Mouse (Mus musculus) midbrain, embryonic 16.5 days (tissue): ENCODE results near the gene Cnga4. TPM values are rescaled to one million over a fixed set of nuclear protein-coding genes. Genes with fewer than 3 reads are reported as not detected.
"Not testable (repeated sequence)": the region's sequence is repeated elsewhere in the genome, so short reads cannot be mapped to it uniquely, and the experiment has no call there.

Experiments used
- ATAC-seq: fragments of 200-750 bp; cut with Nextera tagmentation; 2 replicates; pipeline ENCODE4 v1.8.0; 2017; ENCODE audit warnings: moderate TSS enrichment
- H3K27ac ChIP-seq: fragments of 300-500 bp; sonication (generic); 2 replicates; pipeline ENCODE4 v1.5.1; 2014; ENCODE audit warnings: mild to moderate bottlenecking, low read length, mixed read lengths
- H3K27me3 ChIP-seq: fragments of 300-500 bp; sonication (generic); 2 replicates; pipeline ENCODE4 v1.6.1; 2014; ENCODE audit warnings: low read depth, low read length, mixed read lengths; ENCODE audit not compliant: control insufficient read depth, insufficient read depth
- H3K36me3 ChIP-seq: fragments of 300-500 bp; sonication (generic); 2 replicates; pipeline ENCODE4 v1.6.1; 2014; ENCODE audit warnings: mild to moderate bottlenecking, low read length, moderate library complexity, mixed read lengths; ENCODE audit not compliant: control insufficient read depth, insufficient read depth
- H3K4me1 ChIP-seq: fragments of 300-500 bp; sonication (generic); 2 replicates; pipeline ENCODE4 v1.6.1; 2014; ENCODE audit warnings: mild to moderate bottlenecking, low read length, mixed read lengths; ENCODE audit not compliant: control insufficient read depth, insufficient read depth
- H3K4me2 ChIP-seq: fragments of 300-500 bp; sonication (generic); 2 replicates; pipeline ENCODE4 v1.6.1; 2014; ENCODE audit warnings: mild to moderate bottlenecking, low read length, mixed read lengths
- H3K4me3 ChIP-seq: fragments of 300-500 bp; sonication (generic); 2 replicates; pipeline ENCODE4 v1.5.1; 2014; ENCODE audit warnings: low read depth, mild to moderate bottlenecking, low read length, moderate library complexity, mixed read lengths
- H3K9ac ChIP-seq: fragments of 300-500 bp; sonication (generic); 2 replicates; pipeline ENCODE4 v1.6.1; 2014; ENCODE audit warnings: low read depth, low read length, mixed read lengths
- H3K9me3 ChIP-seq: fragments of 300-500 bp; sonication (generic); replicated peaks from 2 replicates; pipeline ENCODE4 v1.6.1; 2014; ENCODE audit warnings: mild to moderate bottlenecking, low read length, mixed read lengths; ENCODE audit not compliant: control insufficient read depth, poor library complexity, severe bottlenecking
- WGBS: fragments of 180-500 bp; shearing (Covaris S2); extraction: QIAGEN DNeasy Blood & Tissue Kit; methylation state at CpG from one replicate; pipeline ENCODE4 v1.1.7; 2014; 5-methylcytosine and 5-hydroxymethylcytosine counted together
- polyA plus RNA-seq: library from polyadenylated mRNA; unstranded; fragments of >200 nt; fragmentation: Nextera tagmentation; extraction: Ambion mirVana; gene quantifications from 2 replicates; pipeline ENCODE4 v1.2.1, GENCODE M21; 2015

Cnga4 gene
- polyA plus RNA-seq, 1 experiment from 2014 or later = 0.14 TPM

DNA sequence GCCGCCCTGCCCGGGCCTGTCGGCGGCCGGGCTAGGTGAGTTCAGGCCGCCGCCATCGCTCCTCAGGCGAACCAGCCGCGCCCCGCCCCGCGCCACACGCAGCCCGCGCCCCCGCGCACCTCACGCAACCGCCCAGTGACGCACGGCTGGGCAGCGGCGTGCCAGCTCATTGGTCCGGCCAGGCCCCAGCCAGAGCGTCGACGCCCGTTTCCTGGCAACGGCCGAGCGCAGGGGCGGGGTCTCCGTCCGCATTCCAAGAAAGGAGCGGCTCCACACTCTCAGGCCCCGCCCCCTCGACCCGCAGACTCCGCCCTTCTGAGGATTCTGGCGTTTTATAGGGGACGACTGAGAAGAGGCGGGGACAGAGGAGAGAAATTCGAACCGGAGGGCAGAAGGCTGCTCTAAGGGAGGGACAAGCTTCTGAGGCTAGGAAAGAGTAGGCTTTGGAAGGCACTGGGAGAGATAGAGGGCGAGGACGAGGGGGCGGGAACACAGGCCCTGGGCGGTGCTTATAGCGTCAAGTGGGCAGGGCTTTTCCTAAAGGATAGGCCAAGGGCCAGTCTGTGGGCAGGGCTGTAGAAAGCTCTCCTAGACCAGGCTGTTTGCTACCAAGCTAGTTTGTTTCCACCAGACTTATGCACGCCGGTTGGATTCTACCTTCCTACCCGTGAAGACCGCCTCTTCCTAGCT, 4.3 kb upstream of the Cnga4 start, which contains the start of gene Fam160a2:
Gene Fam160a2, minus strand, starts transcription at position 120 of the 690 bp plus-strand sequence.
- Histone ChIP-seq H3K4me2 (peak within 1 kb of the TSS; percentile 92), H3K9me3 (no peaks in the 10 kb centered on the region)
- under 1% methylated on average over 53 of the region's 55 CpGs for WGBS

DNA sequence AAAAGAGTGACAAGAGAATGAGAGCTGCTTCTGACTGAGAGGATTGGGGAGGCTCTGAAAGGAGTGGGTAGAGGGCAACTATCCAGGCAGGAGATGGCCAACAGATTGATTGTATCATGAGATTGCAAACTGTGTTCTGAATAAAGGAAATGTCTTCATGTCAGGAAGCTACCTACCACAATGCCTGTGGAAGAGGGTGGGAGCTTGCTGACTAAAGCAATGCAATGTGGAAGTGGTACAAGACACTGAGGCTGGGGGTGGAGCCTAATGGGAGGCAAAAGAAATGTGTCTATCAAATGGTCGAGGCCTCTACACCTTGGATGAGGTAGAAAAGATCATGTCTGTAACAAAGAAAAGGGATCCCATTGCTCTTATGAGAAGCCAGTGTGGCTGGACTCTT, 2.0 kb downstream of the Cnga4 start:
- H3K9me3 ChIP-seq = no peaks in the 10 kb centered on the region
- H3K4me3 ChIP-seq = no peak overlapping the region
- H3K27ac ChIP-seq = no peak overlapping the region
- H3K36me3 ChIP-seq = no peaks in the 10 kb centered on the region
- H3K9ac ChIP-seq = no peak overlapping the region
- 75% methylated on average over 1 of the region's 1 CpGs for WGBS
- no peak for ATAC-seq
- H3K27me3 ChIP-seq = no peaks in the 10 kb centered on the region
- no peak overlapping the region for H3K4me2 ChIP-seq
- no peaks in the 10 kb centered on the region for H3K4me1 ChIP-seq

More for the DNA sequence above, 4.3 kb upstream of the Cnga4 start, which contains the start of gene Fam160a2:
- Histone ChIP-seq H3K4me3 (peak within 1 kb of the TSS; percentile 87), H3K27ac (peak within 1 kb of the TSS; percentile 81), H3K27me3 (no peaks in the 10 kb centered on the region), H3K36me3 (no peaks in the 10 kb centered on the region), H3K9ac (peak within 1 kb of the TSS; percentile 93), H3K4me1 (peaks cover 23% of the 10 kb centered on the region)
- ATAC-seq = peak; percentile 99

DNA sequence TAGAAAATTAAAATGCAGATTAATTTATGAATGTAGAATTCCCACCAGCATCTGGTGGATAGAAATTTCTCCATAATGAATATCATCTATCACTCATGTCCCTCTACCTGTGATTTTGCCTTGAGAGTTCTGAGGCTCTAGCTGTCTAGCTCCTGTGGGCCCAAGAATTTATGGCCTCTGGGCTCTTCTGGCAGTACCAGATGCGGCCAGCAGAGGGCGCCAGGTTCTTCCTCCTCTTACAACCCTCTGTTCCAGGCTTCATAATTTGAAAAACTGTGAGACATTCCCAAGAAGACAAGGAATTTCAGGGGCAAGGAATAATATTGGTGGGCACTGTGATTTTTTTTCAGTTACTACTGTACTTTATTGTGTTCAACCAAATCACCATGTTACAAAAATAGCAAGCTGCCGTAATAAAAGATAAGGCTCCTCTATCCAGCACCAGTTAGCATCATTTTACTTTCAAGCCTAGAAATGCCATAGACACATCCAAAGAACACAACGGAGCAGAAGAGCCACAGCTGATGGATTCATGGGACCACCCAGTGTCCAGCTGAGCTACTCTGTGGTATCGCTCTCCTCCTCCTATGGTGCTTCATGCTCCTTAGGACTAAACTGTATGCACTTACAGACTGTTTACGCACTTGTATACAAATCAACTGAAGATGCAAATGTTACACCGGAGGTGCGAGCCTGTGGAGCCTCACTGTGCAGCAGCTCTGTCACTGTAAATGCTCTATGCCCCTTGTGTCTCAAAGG, 7.7 kb downstream of the Cnga4 start:
- not testable (repeated sequence) for H3K9ac ChIP-seq, H3K27ac ChIP-seq, H3K36me3 ChIP-seq, H3K4me2 ChIP-seq, ATAC-seq, H3K4me1 ChIP-seq, H3K27me3 ChIP-seq, H3K4me3 ChIP-seq, H3K9me3 ChIP-seq
- 61% methylated on average over 8 of the region's 8 CpGs for WGBS

DNA sequence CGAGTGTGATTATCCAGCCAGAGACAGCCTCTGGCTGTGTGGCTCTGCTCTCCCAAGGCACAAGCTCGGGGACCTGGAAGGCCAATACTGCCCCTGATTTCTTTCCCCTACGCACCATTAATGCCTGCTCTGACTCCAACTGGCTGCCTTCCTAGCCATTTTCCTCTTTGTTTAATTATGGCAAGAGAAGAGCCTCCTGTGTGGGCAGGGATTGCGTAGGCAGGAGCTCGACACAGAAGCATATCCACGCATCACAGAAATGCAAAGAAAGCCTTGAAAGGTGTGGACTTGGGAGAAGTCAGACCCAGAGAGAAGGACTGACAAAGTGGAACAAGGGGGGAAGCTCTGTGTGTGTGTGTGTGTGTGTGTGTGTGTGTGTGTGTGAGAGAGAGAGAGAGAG, 10.0 kb downstream of the Cnga4 start:
- Histone ChIP-seq H3K4me2 (no peak overlapping the region), H3K27ac (no peak overlapping the region), H3K36me3 (no peaks in the 10 kb centered on the region)

DNA sequence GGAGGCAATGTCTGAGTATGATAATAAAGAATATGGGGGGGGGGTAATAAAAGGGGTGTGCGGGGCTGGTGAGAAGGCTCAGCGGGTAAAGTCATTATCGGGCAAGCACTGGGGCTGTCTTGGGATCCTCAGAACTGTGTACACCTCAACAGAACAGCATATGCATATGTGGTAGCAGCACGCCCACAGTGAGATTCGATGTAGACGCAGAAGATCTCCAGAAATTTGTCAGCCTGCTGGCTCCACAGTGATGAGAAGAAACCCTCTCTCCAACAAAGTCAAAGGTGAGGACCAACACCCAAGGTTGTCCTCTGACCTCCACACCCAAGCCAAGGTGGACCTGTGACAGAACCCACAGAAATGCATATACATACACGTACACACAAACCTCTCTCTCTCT, 12.2 kb downstream of the Cnga4 start:
- no peak for ATAC-seq
- H3K9me3 ChIP-seq = no peaks in the 10 kb centered on the region
- H3K4me3 ChIP-seq = no peak overlapping the region
- no peak overlapping the region for H3K27ac ChIP-seq
- H3K4me1 ChIP-seq = no peaks in the 10 kb centered on the region
- WGBS = 96% methylated on average over 7 of the region's 7 CpGs
- H3K27me3 ChIP-seq = no peaks in the 10 kb centered on the region
- no peaks in the 10 kb centered on the region for H3K36me3 ChIP-seq
- no peak overlapping the region for H3K9ac ChIP-seq
- H3K4me2 ChIP-seq = no peak overlapping the region

More for the DNA sequence above, 10.0 kb downstream of the Cnga4 start:
- WGBS = 65% methylated on average over 6 of the region's 6 CpGs
- H3K4me1 ChIP-seq = no peaks in the 10 kb centered on the region
- H3K27me3 ChIP-seq = no peaks in the 10 kb centered on the region
- no peak for ATAC-seq
- H3K4me3 ChIP-seq = no peak overlapping the region
- no peaks in the 10 kb centered on the region for H3K9me3 ChIP-seq
- no peak overlapping the region for H3K9ac ChIP-seq

DNA sequence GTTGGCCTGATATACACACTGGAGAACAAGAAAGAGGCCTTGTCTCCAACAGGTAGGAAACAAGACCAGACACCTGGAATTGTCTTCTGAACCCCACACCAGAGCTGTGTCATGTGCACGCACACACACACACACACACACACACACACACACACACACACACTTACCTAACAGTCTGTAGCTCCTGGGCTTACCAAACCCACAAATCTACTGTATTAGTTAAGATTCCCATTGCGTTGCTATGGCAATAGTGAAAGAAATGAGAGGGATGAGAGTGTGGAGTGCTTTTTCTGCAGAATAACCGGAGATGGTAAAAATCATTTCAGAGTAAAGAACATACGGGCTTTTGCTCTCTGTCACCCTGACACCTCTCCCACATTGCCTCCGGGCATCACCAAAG, 13.7 kb downstream of the Cnga4 start:
- Histone ChIP-seq H3K4me1 (no peaks in the 10 kb centered on the region), H3K27ac (no peak overlapping the region), H3K36me3 (no peaks in the 10 kb centered on the region), H3K27me3 (no peaks in the 10 kb centered on the region), H3K9me3 (no peaks in the 10 kb centered on the region), H3K9ac (no peak overlapping the region), H3K4me2 (no peak overlapping the region), H3K4me3 (no peak overlapping the region)
- ATAC-seq = peak; percentile 84
- 74% methylated on average over 5 of the region's 5 CpGs for WGBS

DNA sequence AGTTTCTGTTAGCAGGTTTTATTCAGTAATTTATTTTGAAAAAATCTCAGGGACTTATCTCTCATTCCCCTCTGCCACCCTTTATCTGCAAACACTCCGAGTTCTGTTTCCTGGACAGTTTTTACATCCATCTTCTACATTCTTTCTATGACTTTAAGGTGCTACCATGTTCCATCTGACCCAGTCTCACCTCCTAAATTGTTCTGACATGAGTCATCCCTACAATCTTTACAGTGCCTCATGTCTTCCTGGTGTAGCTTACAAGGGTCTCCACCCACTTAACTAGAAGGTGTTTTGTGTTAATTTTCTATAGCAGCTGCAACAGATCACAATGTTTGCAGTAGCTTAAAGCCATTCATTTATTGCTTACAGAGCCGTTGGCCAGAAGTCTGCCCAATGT, 16.5 kb downstream of the Cnga4 start:
- Histone ChIP-seq H3K9me3 (no peaks in the 10 kb centered on the region), H3K27me3 (peaks cover 2% of the 10 kb centered on the region; the same call in 1 of the 2 replicates), H3K4me3 (no peak overlapping the region), H3K36me3 (no peaks in the 10 kb centered on the region), H3K9ac (no peak overlapping the region), H3K27ac (no peak overlapping the region), H3K4me2 (no peak overlapping the region), H3K4me1 (peaks cover 2% of the 10 kb centered on the region; the same call in 1 of the 2 replicates)
- WGBS = 66% methylated on average over 2 of the region's 2 CpGs
- no peak for ATAC-seq

DNA sequence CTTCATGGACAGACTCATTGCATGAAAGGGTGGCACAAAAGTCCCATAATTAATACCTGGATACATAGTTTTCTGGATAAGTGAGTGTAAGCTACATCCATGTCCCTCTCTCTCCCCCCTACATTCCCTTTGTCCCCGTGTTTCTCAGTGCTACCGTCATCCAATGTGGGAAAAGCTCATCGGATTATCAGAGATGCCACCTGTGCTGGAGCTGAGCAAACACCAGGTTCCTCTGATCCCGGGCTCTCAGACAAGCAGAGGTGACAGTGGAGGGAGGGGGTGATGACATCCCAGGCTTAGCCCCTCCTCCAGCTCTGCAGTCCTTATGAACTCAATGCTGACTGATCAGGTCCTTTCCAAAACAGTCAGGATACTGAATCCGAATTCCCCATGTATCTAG, 20.0 kb downstream of the Cnga4 start:
- WGBS = 26% methylated on average over 5 of the region's 5 CpGs
- ATAC-seq = no peak
- H3K27ac ChIP-seq = no peak overlapping the region
- peaks cover 2% of the 10 kb centered on the region; the same call in 1 of the 2 replicates for H3K4me1 ChIP-seq
- H3K36me3 ChIP-seq = no peaks in the 10 kb centered on the region
- H3K4me3 ChIP-seq = no peak overlapping the region
- no peak overlapping the region for H3K9ac ChIP-seq
- H3K27me3 ChIP-seq = peaks cover 2% of the 10 kb centered on the region; the same call in 1 of the 2 replicates
- H3K9me3 ChIP-seq = no peaks in the 10 kb centered on the region
- no peak overlapping the region for H3K4me2 ChIP-seq
